Mouse (Mus musculus) liver, embryonic 14.5 days (tissue): ENCODE measurements around the gene C2cd5.

Experiments
- CTCF ChIP-seq: IDR thresholded peaks from 2 replicates; pipeline ENCODE4 v1.5.1; 2016; ENCODE audit warnings: antibody characterized with exemption, low read depth, control low read depth
- EP300 ChIP-seq: IDR thresholded peaks from 2 replicates; pipeline ENCODE4 v1.6.1; 2016; ENCODE audit warnings: antibody characterized with exemption, low read depth

DNA sequence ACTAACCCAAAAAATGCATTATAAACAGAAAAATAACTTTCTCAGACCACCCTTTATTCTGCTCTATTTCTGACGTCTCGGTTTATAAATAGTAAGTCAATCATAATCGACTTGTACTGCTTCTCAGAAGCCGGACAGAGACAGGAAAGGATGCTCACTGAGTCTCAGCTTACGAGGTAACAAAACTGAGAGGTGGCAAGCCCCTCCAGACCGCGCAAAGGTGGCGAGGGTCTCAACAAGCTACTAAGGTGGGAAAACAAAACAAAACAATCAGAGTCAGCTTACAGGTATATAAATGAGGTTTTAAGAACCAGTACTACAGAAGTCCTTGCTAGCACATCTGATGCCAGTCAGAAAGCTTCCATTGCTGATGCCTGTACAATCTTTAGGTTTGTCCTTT lies 30.3 kb downstream of the C2cd5 start:
- TF ChIP-seq CTCF (no peak), EP300 (no peak)
